Mouse (Mus musculus) kidney, adult 18-20 months (tissue): ENCODE results near the gene Mrpl24.
A peak's percentile ranks its signal among the peaks of the same experiment; 100 is the strongest.

Experiments used
- DNase-seq: peaks from one replicate; pipeline ENCODE4 v3.0.0; 2021

The Mrpl24 gene

GRCm38 (mm10) chr3:87913491-87913890 lies 5.8 kb upstream of the Mrpl24 start:
- no peak for DNase-seq

- DNase-seq: no peak
Measured at GRCm38 (mm10) chr3:87913891-87914290, 5.4 kb upstream of the Mrpl24 start.

GRCm38 (mm10) chr3:87916990-87917389 lies 2.3 kb upstream of the Mrpl24 start:
- no peak for DNase-seq

- DNase-seq: no peak
Measured at GRCm38 (mm10) chr3:87918551-87918950, 755 bp upstream of the Mrpl24 start.

- no peak for DNase-seq
Measured at GRCm38 (mm10) chr3:87920270-87920943, 1.1 kb downstream of the Mrpl24 start.

GRCm38 (mm10) chr3:87924996-87925395 lies 5.7 kb downstream of the Mrpl24 start:
- no peak for DNase-seq

GRCm38 (mm10) chr3:87927452-87927851 lies 8.1 kb downstream of the Mrpl24 start:
- DNase-seq: no peak

GRCm38 (mm10) chr3:87929341-87930077 lies 10.2 kb downstream of the Mrpl24 start:
- no peak for DNase-seq

GRCm38 (mm10) chr3:87930078-87930795 lies 10.9 kb downstream of the Mrpl24 start, which contains the start of the genes Isg20l2 and Rrnad1:
TSS of gene Isg20l2 (plus strand) at chr3:87930314.
TSS of gene Rrnad1 (minus strand) at chr3:87930717.
- peak; percentile 96 for DNase-seq

GRCm38 (mm10) chr3:87934026-87934425 lies 14.7 kb downstream of the Mrpl24 start:
- no peak for DNase-seq

- no peak for DNase-seq
Measured at GRCm38 (mm10) chr3:87934501-87934900, 15.2 kb downstream of the Mrpl24 start.

- no peak for DNase-seq
Measured at GRCm38 (mm10) chr3:87935201-87935600, 15.9 kb downstream of the Mrpl24 start.

GRCm38 (mm10) chr3:87935776-87936175 lies 16.5 kb downstream of the Mrpl24 start:
- DNase-seq: peak; percentile 77

- DNase-seq: no peak
Measured at GRCm38 (mm10) chr3:87940611-87941010, 21.3 kb downstream of the Mrpl24 start.

GRCm38 (mm10) chr3:87942471-87942870 lies 23.2 kb downstream of the Mrpl24 start:
- no peak for DNase-seq

- DNase-seq: no peak
Measured at GRCm38 (mm10) chr3:87943586-87943985, 24.3 kb downstream of the Mrpl24 start.

- DNase-seq: no peak
Measured at GRCm38 (mm10) chr3:87944838-87945600, 25.7 kb downstream of the Mrpl24 start.

GRCm38 (mm10) chr3:87945781-87946540 lies 26.7 kb downstream of the Mrpl24 start:
- no peak for DNase-seq

- no peak for DNase-seq
Measured at GRCm38 (mm10) chr3:87946541-87946860, 27.2 kb downstream of the Mrpl24 start.

GRCm38 (mm10) chr3:87947056-87947810 lies 27.9 kb downstream of the Mrpl24 start:
- DNase-seq: no peak

- no peak for DNase-seq
Measured at GRCm38 (mm10) chr3:87947811-87948199, 28.5 kb downstream of the Mrpl24 start.
